Mouse (Mus musculus) urinary bladder, postnatal 25 days (tissue): ENCODE measurements around the gene Shank1.
A peak's percentile ranks its signal among the peaks of the same experiment; 100 is the strongest.

Source experiments
- DNase-seq: peaks from one replicate; pipeline ENCODE4 v3.0.0; 2022; ENCODE audit warnings: low spot score

The Shank1 gene

GRCm38 (mm10) chr7:44341119-44341518 lies 31.1 kb downstream of the Shank1 start:
- no peak for DNase-seq

- DNase-seq: no peak
These were observed 31.7 kb downstream of the Shank1 start for GRCm38 (mm10) chr7:44341714-44342113.

- DNase-seq: no peak
These were observed 33.5 kb downstream of the Shank1 start for GRCm38 (mm10) chr7:44343459-44344015.

- no peak for DNase-seq
These were observed 34.6 kb downstream of the Shank1 start for GRCm38 (mm10) chr7:44344622-44345021.

- no peak for DNase-seq
These were observed 39.0 kb downstream of the Shank1 start for GRCm38 (mm10) chr7:44349043-44349442.

- peak; percentile 72 for DNase-seq
These were observed 41.1 kb downstream of the Shank1 start for GRCm38 (mm10) chr7:44350957-44351711.

- no peak for DNase-seq
These were observed 42.1 kb downstream of the Shank1 start for GRCm38 (mm10) chr7:44351881-44352749.

- no peak for DNase-seq
These were observed 42.9 kb downstream of the Shank1 start for GRCm38 (mm10) chr7:44352750-44353600.

- no peak for DNase-seq
These were observed 43.7 kb downstream of the Shank1 start for GRCm38 (mm10) chr7:44353601-44354340.

- DNase-seq: no peak
These were observed 45.4 kb downstream of the Shank1 start for GRCm38 (mm10) chr7:44355411-44355810.

- DNase-seq: no peak
These were observed 46.8 kb downstream of the Shank1 start for GRCm38 (mm10) chr7:44356590-44357481.

- no peak for DNase-seq
These were observed 47.5 kb downstream of the Shank1 start for GRCm38 (mm10) chr7:44357531-44357930.

GRCm38 (mm10) chr7:44358012-44358411 lies 48.0 kb downstream of the Shank1 start:
- DNase-seq: no peak

- no peak for DNase-seq
These were observed 49.0 kb downstream of the Shank1 start for GRCm38 (mm10) chr7:44358886-44359654.

- DNase-seq: peak; percentile 95
These were observed 50.0 kb downstream of the Shank1 start for GRCm38 (mm10) chr7:44359908-44360672.

- DNase-seq: no peak
These were observed 50.8 kb downstream of the Shank1 start for GRCm38 (mm10) chr7:44360792-44361301.

GRCm38 (mm10) chr7:44372678-44373077 lies 62.6 kb downstream of the Shank1 start:
- no peak for DNase-seq

- DNase-seq: no peak
These were observed 63.4 kb downstream of the Shank1 start for GRCm38 (mm10) chr7:44373460-44373859.
